In genomic region chr1:128463478-128463877, GRCm38 (mm10) we compare ENCODE assay signal across 19 mouse cellular contexts.
"Had no signal": no experiment of that assay in that cellular context is flagged by ENCODE, and none has a peak within 500 bp of the region (broad histone marks: within the 10 kb centered on the region; RNA-seq: fewer than 3 reads in every experiment).

No protein-coding gene starts in this region.

- H3K4me1 ChIP-seq: intestine, embryonic 15.5 days; kidney, embryonic 15.5 days; stomach, embryonic 15.5 days had no signal

- H3K4me2 ChIP-seq: intestine, embryonic 15.5 days; kidney, embryonic 15.5 days; midbrain, embryonic 11.5 days; neural tube, embryonic 13.5 days; stomach, embryonic 15.5 days had no signal

- H3K27me3 ChIP-seq: intestine, embryonic 15.5 days; neural tube, embryonic 13.5 days; stomach, embryonic 15.5 days had no signal

- H3K27ac ChIP-seq: intestine, embryonic 15.5 days; kidney, embryonic 15.5 days; left cerebral cortex, adult 2 months; liver, embryonic 14.5 days; macrophage; neural tube, embryonic 13.5 days; stomach, embryonic 15.5 days had no signal

- H3K9me3 ChIP-seq: intestine, embryonic 15.5 days; kidney, embryonic 15.5 days; neural tube, embryonic 13.5 days; stomach, embryonic 15.5 days had no signal

- H3K36me3 ChIP-seq: intestine, embryonic 15.5 days; kidney, embryonic 15.5 days; neural tube, embryonic 13.5 days; stomach, embryonic 15.5 days had no signal

- H3K9ac ChIP-seq: intestine, embryonic 15.5 days; kidney, embryonic 15.5 days; liver, embryonic 14.5 days; neural tube, embryonic 13.5 days; stomach, embryonic 15.5 days had no signal

- H3K4me3 ChIP-seq: intestine, embryonic 15.5 days; kidney, embryonic 15.5 days; left cerebral cortex, adult 2 months; myocyte; neural tube, embryonic 13.5 days; stomach, embryonic 15.5 days had no signal

- ATAC-seq: intestine, embryonic 15.5 days had no signal

- DNase-seq: kidney, adult 11 months; kidney, adult 8-10 months; kidney, postnatal 10 days; kidney, postnatal 36 days; layer of hippocampus, postnatal 36 days; lung, adult 18-20 months; midbrain, embryonic 14.5 days; right cerebral cortex, postnatal 14 days; right cerebral cortex, postnatal 4 days; thymus, postnatal 25 days had no signal
